In the genomic region with DNA sequence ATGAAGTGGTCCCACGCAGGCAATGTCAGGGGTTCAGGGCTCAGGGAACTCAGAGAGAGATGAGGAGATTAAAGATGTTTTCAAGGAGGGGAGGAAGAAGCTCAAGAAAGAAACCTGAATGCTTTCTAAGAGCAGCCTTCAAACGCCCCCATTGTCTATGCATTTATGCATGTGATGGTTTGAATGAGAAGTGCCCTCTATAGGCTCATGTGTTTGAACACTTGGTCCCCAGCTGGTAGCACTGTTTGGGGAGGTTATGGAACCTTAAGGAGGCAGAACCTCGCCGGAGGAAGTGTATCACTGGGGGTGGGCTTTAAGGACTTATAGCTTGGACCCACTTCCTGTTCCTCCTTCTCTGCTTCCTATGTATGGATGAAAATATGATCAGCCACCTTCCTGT, we compare ENCODE assay signal across 15 mouse cellular contexts.
"Had no signal": no experiment of that assay in that cellular context is flagged by ENCODE, and none has a peak within 500 bp of the region (broad histone marks: within the 10 kb centered on the region; RNA-seq: fewer than 3 reads in every experiment).

No protein-coding gene starts in this region.

- H3K36me3 ChIP-seq: lung, embryonic 15.5 days; midbrain, embryonic 12.5 days; neural tube, embryonic 12.5 days; stomach, embryonic 15.5 days had no signal

- H3K27ac ChIP-seq: lung, embryonic 15.5 days; macrophage; midbrain, embryonic 12.5 days; neural tube, embryonic 12.5 days; stomach, embryonic 15.5 days; stomach, postnatal 0 days had no signal

- H3K4me1 ChIP-seq: lung, embryonic 15.5 days; neural tube, embryonic 12.5 days; stomach, embryonic 15.5 days had no signal

- H3K27me3 ChIP-seq: lung, embryonic 15.5 days; midbrain, embryonic 12.5 days; neural tube, embryonic 12.5 days; stomach, embryonic 15.5 days had no signal

- H3K9me3 ChIP-seq: lung, embryonic 15.5 days; midbrain, embryonic 12.5 days; neural tube, embryonic 12.5 days; stomach, embryonic 15.5 days had no signal

- DNase-seq: liver, postnatal 0 days; lung, adult 2 months; lung, postnatal 14 days; lung, postnatal 36 days; midbrain, embryonic 14.5 days; thymus, adult 2 months; thymus, postnatal 25 days; thymus, postnatal 4 days had no signal

- H3K4me3 ChIP-seq: lung, embryonic 15.5 days; megakaryocyte, embryonic 14.5 days; midbrain, embryonic 12.5 days; neural tube, embryonic 12.5 days; stomach, embryonic 15.5 days had no signal
